Mouse (Mus musculus) embryonic facial prominence, embryonic 13.5 days (tissue): ENCODE results near the gene F5. TPM values are rescaled to one million over a fixed set of nuclear protein-coding genes. Genes with fewer than 3 reads are reported as not detected.

Experiments used
- ATAC-seq: fragments of 200-750 bp; cut with Nextera tagmentation; 2 replicates; pipeline ENCODE4 v1.8.0; 2017; ENCODE audit warnings: low read depth; ENCODE audit not compliant: insufficient number of reproducible peaks, insufficient read depth, low FRiP score, low TSS enrichment
- H3K27ac ChIP-seq: fragments of 300-500 bp; sonication (generic); 2 replicates; pipeline ENCODE4 v1.5.1; 2015; ENCODE audit warnings: moderate library complexity, mild to moderate bottlenecking, inconsistent platforms
- H3K27me3 ChIP-seq: fragments of 300-500 bp; sonication (generic); 2 replicates; pipeline ENCODE4 v1.6.1; 2015; ENCODE audit warnings: mild to moderate bottlenecking, inconsistent platforms
- H3K36me3 ChIP-seq: fragments of 300-500 bp; sonication (generic); 2 replicates; pipeline ENCODE4 v1.6.1; 2015; ENCODE audit warnings: mild to moderate bottlenecking, inconsistent platforms
- H3K4me1 ChIP-seq: fragments of 300-500 bp; sonication (generic); 2 replicates; pipeline ENCODE4 v1.6.1; 2015; ENCODE audit warnings: inconsistent platforms
- H3K4me2 ChIP-seq: fragments of 300-500 bp; sonication (generic); 2 replicates; pipeline ENCODE4 v1.6.1; 2015; ENCODE audit warnings: moderate library complexity, mild to moderate bottlenecking, inconsistent platforms
- H3K4me3 ChIP-seq: fragments of 300-500 bp; sonication (generic); 2 replicates; pipeline ENCODE4 v1.5.1; 2015; ENCODE audit warnings: mild to moderate bottlenecking, inconsistent platforms
- H3K9ac ChIP-seq: fragments of 300-500 bp; sonication (generic); 2 replicates; pipeline ENCODE4 v1.6.1; 2015; ENCODE audit warnings: mild to moderate bottlenecking, inconsistent platforms
- H3K9me3 ChIP-seq: fragments of 300-500 bp; sonication (generic); 2 replicates; pipeline ENCODE4 v1.6.1; 2016; ENCODE audit warnings: inconsistent platforms
- WGBS: fragments of 180-500 bp; shearing (Covaris S2); methylation state at CpG from one replicate; pipeline ENCODE4 v1.1.7; 2015; ENCODE audit warnings: mixed read lengths; 5-methylcytosine and 5-hydroxymethylcytosine counted together
- polyA plus RNA-seq: library from polyadenylated mRNA; unstranded; fragments of >200 nt; fragmentation: Nextera tagmentation; extraction: Ambion mirVana; gene quantifications from 2 replicates; pipeline ENCODE4 v1.2.1, GENCODE M21; 2015

Gene F5
- 0.14 and 0.30 TPM in 2 replicates for polyA plus RNA-seq

DNA sequence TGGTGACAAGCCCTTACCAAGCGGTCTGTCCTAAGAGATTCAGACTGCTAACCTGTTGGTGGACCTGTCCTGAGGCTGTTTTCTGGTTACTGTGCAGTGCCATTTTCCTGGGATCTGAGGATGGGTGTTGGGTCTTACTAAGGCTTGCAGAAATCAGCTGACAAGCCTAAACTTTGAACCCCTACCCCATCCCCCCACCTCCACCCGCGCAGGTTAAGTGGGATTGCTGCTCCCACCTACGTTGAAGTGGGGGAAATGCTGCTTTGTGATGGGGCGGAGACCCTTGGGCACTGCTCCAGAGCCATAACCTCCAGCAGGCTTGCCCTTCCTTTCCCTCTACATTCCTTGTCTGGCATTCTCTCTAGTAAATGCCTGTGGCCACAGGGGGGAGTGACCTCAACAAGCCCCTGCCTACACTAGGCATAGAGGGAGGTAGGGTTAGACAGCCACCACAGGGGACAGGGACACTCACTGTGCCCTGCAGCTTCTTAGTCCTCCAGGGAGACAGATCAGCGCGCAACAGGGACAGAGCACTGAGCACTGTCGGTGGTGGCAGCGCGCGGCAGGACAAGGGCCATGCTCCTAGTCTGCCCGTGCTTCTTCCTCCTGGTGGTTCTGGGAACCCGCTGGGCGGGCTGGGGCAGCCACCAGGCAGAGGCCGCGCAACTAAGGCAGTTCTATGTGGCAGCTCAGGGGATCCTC is at the start of gene F5:
Gene F5 (plus strand): TSS at position 452 of the 702 bp plus-strand sequence.
- Histone ChIP-seq H3K27ac (no peak within 1 kb of the TSS), H3K4me3 (no peak within 1 kb of the TSS), H3K9ac (peak within 1 kb of the TSS; percentile 55; the same call in 1 of the 2 replicates), H3K36me3 (no peaks in the 10 kb centered on the region), H3K9me3 (no peaks in the 10 kb centered on the region), H3K4me1 (peaks cover 5% of the 10 kb centered on the region; the same call in 1 of the 2 replicates), H3K27me3 (peaks cover 5% of the 10 kb centered on the region), H3K4me2 (peak within 1 kb of the TSS; percentile 18; the same call in 1 of the 2 replicates)
- WGBS = 12% methylated on average over 16 of the region's 16 CpGs
- no peak for ATAC-seq

GRCm38 (mm10) chr1:164109763-164110162 is 41.9 kb upstream of the F5 start:
- 87% methylated on average over 2 of the region's 2 CpGs for whole genome bisulfite sequencing
- no peak for ATAC-seq
- Histone ChIP-seq H3K9ac (no peak overlapping the region), H3K4me2 (no peak overlapping the region), H3K9me3 (no peaks in the 10 kb centered on the region), H3K27me3 (no peaks in the 10 kb centered on the region), H3K36me3 (no peaks in the 10 kb centered on the region), H3K27ac (no peak overlapping the region), H3K4me1 (no peaks in the 10 kb centered on the region), H3K4me3 (no peak overlapping the region)

DNA sequence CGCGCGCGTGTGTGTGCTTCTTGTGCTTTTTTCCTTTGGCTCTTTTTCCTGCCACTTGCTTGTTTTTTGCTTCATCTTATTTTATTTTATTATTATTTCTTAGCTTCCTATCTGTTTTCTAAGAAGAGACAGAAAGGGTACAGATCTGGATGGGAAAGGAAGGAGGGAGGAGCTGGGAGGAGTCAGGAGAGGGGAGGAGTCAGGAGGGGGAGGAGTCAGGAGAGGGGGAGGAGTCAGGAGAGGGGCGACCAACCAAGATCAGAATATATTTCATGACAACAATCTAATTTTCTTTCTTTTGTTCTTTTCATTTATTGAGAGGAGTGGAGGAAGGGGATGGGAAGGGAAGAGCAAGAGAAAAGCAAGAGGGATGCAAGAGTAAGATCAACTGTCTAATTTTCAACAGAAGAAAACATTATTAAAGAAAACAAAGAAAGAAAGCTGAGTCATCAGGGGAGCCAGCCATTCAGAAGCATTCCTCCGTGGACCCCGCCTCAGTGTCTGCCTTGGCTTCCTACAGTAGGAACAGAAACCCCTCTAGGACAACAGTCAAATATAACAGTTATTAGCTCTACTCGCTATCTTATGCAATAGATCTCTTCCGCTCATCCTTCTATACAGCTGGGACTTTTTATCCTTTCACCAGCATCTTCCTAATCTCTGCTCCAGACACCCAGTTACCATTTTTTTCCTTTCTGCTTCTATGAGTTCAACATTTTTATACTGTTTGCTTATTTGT is 40.9 kb upstream of the F5 start:
- Histone ChIP-seq H3K4me2 (no peak overlapping the region), H3K27me3 (no peaks in the 10 kb centered on the region), H3K27ac (no peak overlapping the region), H3K9me3 (no peaks in the 10 kb centered on the region), H3K36me3 (no peaks in the 10 kb centered on the region), H3K4me1 (no peaks in the 10 kb centered on the region), H3K9ac (no peak overlapping the region), H3K4me3 (no peak overlapping the region)
- ATAC-seq = no peak
- WGBS = 91% methylated on average over 9 of the region's 9 CpGs

- Histone ChIP-seq H3K27me3 (no peaks in the 10 kb centered on the region), H3K27ac (no peak overlapping the region), H3K4me3 (no peak overlapping the region), H3K4me1 (no peaks in the 10 kb centered on the region), H3K9ac (no peak overlapping the region), H3K4me2 (no peak overlapping the region), H3K36me3 (no peaks in the 10 kb centered on the region), H3K9me3 (no peaks in the 10 kb centered on the region)
- no peak for ATAC-seq
- 71% methylated on average over 5 of the region's 5 CpGs for WGBS
These were observed 37.4 kb upstream of the F5 start for GRCm38 (mm10) chr1:164114280-164114679.

- H3K4me1 ChIP-seq = no peaks in the 10 kb centered on the region
- 70% methylated on average over 8 of the region's 8 CpGs for WGBS
- no peak within 1 kb of the TSS for H3K4me3 ChIP-seq
- ATAC-seq = no peak
- no peak within 1 kb of the TSS for H3K4me2 ChIP-seq
- no peak within 1 kb of the TSS for H3K27ac ChIP-seq
- no peak within 1 kb of the TSS for H3K9ac ChIP-seq
- no peaks in the 10 kb centered on the region for H3K27me3 ChIP-seq
- H3K9me3 ChIP-seq = no peaks in the 10 kb centered on the region
- no peaks in the 10 kb centered on the region for H3K36me3 ChIP-seq
These were observed 36.6 kb upstream of the F5 start, which contains the start of gene Selp for GRCm38 (mm10) chr1:164114947-164115493. TSS of gene Selp (plus strand) at chr1:164115264.

DNA sequence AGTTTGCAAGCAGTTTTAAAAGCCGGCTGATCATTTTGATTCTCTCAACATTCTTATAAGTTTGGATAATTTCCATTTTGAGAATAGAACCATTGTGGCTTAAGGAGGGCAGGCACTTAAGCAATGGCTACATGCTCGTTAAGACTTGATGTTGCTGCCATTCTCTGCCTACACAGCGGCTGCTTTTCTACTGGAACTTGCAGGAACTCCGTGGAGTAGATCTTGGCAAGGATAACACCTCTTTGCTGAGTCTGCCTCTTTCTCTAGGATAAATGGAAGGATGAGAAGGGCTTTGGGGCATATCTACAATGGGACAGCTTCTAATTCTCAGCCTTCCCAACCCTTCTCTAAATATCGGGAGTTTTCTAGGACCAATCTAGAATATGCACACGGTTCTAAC is 36.0 kb upstream of the F5 start:
- Histone ChIP-seq H3K9ac (no peak overlapping the region), H3K4me3 (no peak overlapping the region), H3K4me1 (no peaks in the 10 kb centered on the region), H3K36me3 (no peaks in the 10 kb centered on the region), H3K4me2 (no peak overlapping the region), H3K27me3 (no peaks in the 10 kb centered on the region), H3K9me3 (no peaks in the 10 kb centered on the region), H3K27ac (no peak overlapping the region)
- WGBS = 80% methylated on average over 6 of the region's 6 CpGs
- no peak for ATAC-seq

GRCm38 (mm10) chr1:164117869-164118268 is 33.8 kb upstream of the F5 start:
- 92% methylated on average over 6 of the region's 6 CpGs for WGBS

DNA sequence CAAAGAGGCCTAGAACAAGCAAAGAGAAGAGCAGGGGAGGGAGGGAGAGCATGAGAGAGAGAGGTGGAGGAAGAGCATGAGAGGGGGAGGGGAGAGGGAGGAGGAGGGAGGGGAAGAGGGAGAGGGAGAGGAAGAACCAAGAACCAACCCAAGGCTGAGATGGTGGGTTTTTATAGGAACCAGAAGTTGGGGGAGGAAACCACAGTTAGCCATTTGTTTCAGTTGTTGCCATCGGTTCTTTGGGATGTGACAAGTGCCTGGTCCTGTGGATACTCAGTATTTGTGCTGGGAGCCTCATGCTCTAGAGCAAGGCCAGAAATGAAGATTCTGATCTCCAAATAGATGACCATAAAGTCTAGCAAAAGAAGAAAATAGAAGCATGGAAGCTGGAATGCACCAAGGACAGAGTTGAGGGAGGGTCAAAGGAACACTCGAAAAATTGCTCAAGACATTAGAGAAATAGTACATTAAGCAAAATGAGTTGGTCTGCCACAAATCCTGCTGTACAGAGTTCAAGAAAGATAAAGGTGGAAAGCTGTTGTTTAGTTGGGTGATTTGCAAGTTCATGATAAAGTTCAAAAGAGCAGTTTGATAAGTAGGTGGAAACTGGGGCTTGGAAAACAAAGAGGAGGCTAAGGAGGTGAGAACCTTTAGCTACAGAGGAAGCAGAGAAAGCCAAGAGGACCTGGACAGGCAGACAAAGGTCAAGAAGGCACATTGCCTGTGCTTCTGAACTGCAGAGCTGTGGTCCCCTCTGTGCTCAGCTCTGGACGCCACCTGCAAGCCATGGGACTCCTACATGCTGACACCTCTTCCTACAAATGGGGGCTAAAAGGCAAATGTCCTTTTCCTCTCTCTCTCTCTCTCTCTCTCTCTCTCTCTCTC is 31.5 kb upstream of the F5 start:
- Histone ChIP-seq H3K27me3 (no peaks in the 10 kb centered on the region), H3K27ac (no peak overlapping the region)
- 75% methylated on average over 3 of the region's 3 CpGs for WGBS

More at GRCm38 (mm10) chr1:164117869-164118268, 33.8 kb upstream of the F5 start:
- H3K4me1 ChIP-seq = no peaks in the 10 kb centered on the region
- H3K27ac ChIP-seq = no peak overlapping the region
- H3K4me3 ChIP-seq = no peak overlapping the region
- H3K27me3 ChIP-seq = no peaks in the 10 kb centered on the region
- no peaks in the 10 kb centered on the region for H3K9me3 ChIP-seq
- no peak overlapping the region for H3K9ac ChIP-seq
- no peak for ATAC-seq
- no peaks in the 10 kb centered on the region for H3K36me3 ChIP-seq
- no peak overlapping the region for H3K4me2 ChIP-seq

DNA sequence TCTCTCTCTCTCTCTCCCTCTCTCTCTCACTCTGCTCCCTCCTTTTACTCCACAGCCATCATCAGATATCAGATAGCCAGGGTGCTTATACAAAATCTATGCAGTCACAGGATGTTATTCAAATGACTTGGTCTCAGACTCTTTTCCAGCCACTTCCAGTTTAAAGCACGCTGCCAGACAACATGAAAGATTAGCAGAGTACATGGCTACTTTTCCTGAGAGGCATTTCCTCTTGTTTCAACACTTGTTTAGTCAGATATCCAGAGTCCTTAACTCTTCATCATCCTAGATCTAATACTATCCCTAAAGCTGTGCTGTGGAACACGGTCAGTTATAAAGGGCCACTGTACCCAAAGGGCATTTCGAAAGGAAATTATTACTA is 30.9 kb upstream of the F5 start:
- Histone ChIP-seq H3K9me3 (no peaks in the 10 kb centered on the region), H3K4me3 (no peak overlapping the region), H3K27me3 (no peaks in the 10 kb centered on the region), H3K36me3 (no peaks in the 10 kb centered on the region), H3K27ac (no peak overlapping the region), H3K9ac (no peak overlapping the region), H3K4me1 (no peaks in the 10 kb centered on the region), H3K4me2 (no peak overlapping the region)
- no peak for ATAC-seq
- 82% methylated on average over 3 of the region's 3 CpGs for WGBS

More for the DNA sequence above, 31.5 kb upstream of the F5 start:
- no peaks in the 10 kb centered on the region for H3K4me1 ChIP-seq
- H3K9ac ChIP-seq = no peak overlapping the region
- ATAC-seq = no peak
- H3K4me3 ChIP-seq = no peak overlapping the region
- no peaks in the 10 kb centered on the region for H3K9me3 ChIP-seq
- no peaks in the 10 kb centered on the region for H3K36me3 ChIP-seq
- no peak overlapping the region for H3K4me2 ChIP-seq

DNA sequence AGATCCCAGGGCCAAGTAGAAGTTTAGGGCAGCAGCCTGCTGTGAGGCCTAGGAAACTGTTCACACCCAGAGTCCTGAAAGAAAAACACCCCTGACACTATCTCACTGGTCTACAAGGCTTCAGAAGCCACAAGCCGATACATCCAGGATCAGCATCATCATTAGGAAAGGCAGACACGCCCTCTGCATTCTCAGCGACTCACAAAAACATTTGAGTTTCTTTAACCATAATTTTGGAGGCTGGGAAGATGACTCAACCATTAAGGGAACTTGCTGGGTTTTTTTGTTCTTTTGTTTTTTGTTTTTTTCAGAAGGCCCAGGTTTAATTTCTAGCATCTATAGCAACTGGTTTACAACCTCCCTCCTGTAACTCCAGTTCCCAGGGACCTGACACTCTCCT is 27.8 kb upstream of the F5 start:
- Histone ChIP-seq H3K9ac (no peak overlapping the region), H3K4me1 (no peaks in the 10 kb centered on the region), H3K4me2 (no peak overlapping the region), H3K27me3 (no peaks in the 10 kb centered on the region), H3K27ac (no peak overlapping the region), H3K4me3 (no peak overlapping the region), H3K36me3 (no peaks in the 10 kb centered on the region), H3K9me3 (no peaks in the 10 kb centered on the region)
- ATAC-seq = no peak
- 84% methylated on average over 3 of the region's 3 CpGs for WGBS

DNA sequence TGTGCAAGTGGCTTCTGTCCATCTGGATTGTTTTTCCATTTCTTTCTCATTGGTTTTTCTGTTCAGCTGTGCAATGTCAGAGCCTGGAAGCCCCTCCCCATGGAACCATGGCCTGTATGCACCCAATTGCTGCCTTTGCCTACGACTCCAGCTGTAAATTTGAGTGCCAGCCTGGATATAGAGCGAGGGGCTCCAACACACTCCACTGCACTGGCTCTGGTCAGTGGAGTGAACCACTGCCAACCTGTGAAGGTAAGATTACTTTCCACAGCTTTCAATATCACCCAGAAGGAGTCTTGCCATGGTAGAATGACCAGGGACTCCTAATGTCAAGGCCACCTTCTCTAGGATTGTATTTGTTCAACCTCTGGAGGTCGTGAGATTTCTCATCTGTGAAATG is 21.6 kb upstream of the F5 start:
- Histone ChIP-seq H3K27ac (no peak overlapping the region), H3K27me3 (no peaks in the 10 kb centered on the region), H3K4me3 (no peak overlapping the region), H3K4me2 (no peak overlapping the region), H3K9ac (no peak overlapping the region), H3K36me3 (no peaks in the 10 kb centered on the region), H3K9me3 (no peaks in the 10 kb centered on the region), H3K4me1 (no peaks in the 10 kb centered on the region)
- no peak for ATAC-seq
- 71% methylated on average over 3 of the region's 3 CpGs for WGBS
